Mouse (Mus musculus) thymus, adult 2 months (tissue): Measurements from ENCODE around the gene Zfp598. TPM values are rescaled to one million over a fixed set of nuclear protein-coding genes. Genes with fewer than 3 reads are reported as not detected.
A peak's percentile ranks its signal among the peaks of the same experiment; 100 is the strongest.
"Not testable (repeated sequence)": the region's sequence is repeated elsewhere in the genome, so short reads cannot be mapped to it uniquely, and the experiment has no call there.

Source experiments
- DNase-seq: peaks from one replicate; pipeline ENCODE4 v3.0.0; 2021
- H3K27ac ChIP-seq: fragments of 200-500 bp; 2 replicates; pipeline ENCODE4 v1.5.1; 2012; ENCODE audit warnings: low read length, control low read depth; ENCODE audit not compliant: control insufficient read depth, insufficient read depth
- H3K27me3 ChIP-seq: fragments of 200-500 bp; 2 replicates; pipeline ENCODE4 v1.6.1; 2012; ENCODE audit warnings: mild to moderate bottlenecking, low read length, moderate library complexity, mixed read lengths; ENCODE audit not compliant: control insufficient read depth, insufficient read depth
- H3K36me3 ChIP-seq: fragments of 200-500 bp; 2 replicates; pipeline ENCODE4 v1.6.1; 2012; ENCODE audit warnings: mild to moderate bottlenecking, low read length, moderate library complexity; ENCODE audit not compliant: control insufficient read depth, insufficient read depth
- H3K4me1 ChIP-seq: fragments of 200-500 bp; replicated peaks from 2 replicates; pipeline ENCODE4 v1.6.1; 2012; ENCODE audit warnings: low read length; ENCODE audit not compliant: control insufficient read depth, insufficient read depth
- H3K4me3 ChIP-seq: fragments of 200-500 bp; 2 replicates; pipeline ENCODE4 v1.5.1; 2012; ENCODE audit warnings: mild to moderate bottlenecking, low read length, control low read depth, moderate library complexity; ENCODE audit not compliant: control insufficient read depth, insufficient read depth
- CTCF ChIP-seq: fragments of 200-500 bp; IDR thresholded peaks from 2 replicates; pipeline ENCODE4 v1.5.1; 2012; ENCODE audit warnings: mild to moderate bottlenecking, control low read depth, low read length, moderate library complexity, borderline replicate concordance; ENCODE audit not compliant: control insufficient read depth, poor library complexity, insufficient read depth; ENCODE audit errors: extremely low read depth
- POLR2A ChIP-seq: fragments of 200-500 bp; IDR thresholded peaks from 2 replicates; pipeline ENCODE4 v1.6.1; 2012; ENCODE audit warnings: mild to moderate bottlenecking, low read length, control low read depth, moderate library complexity; ENCODE audit not compliant: control insufficient read depth, poor library complexity, insufficient read depth; ENCODE audit errors: extremely low read depth
- WGBS: fragments of 180-500 bp; shearing (Covaris S2); methylation state at CpG from one replicate; pipeline ENCODE4 v1.1.7; 2018; 5-methylcytosine and 5-hydroxymethylcytosine counted together
- polyA plus RNA-seq: library from polyadenylated mRNA; depleted of rRNA; stranded (reverse); fragments of >200 nt; gene quantifications from 2 replicates; pipeline ENCODE4 v1.2.3, GENCODE M21; 2012

Gene Zfp598
- polyA plus RNA-seq, 1 experiment: 123 TPM

DNA sequence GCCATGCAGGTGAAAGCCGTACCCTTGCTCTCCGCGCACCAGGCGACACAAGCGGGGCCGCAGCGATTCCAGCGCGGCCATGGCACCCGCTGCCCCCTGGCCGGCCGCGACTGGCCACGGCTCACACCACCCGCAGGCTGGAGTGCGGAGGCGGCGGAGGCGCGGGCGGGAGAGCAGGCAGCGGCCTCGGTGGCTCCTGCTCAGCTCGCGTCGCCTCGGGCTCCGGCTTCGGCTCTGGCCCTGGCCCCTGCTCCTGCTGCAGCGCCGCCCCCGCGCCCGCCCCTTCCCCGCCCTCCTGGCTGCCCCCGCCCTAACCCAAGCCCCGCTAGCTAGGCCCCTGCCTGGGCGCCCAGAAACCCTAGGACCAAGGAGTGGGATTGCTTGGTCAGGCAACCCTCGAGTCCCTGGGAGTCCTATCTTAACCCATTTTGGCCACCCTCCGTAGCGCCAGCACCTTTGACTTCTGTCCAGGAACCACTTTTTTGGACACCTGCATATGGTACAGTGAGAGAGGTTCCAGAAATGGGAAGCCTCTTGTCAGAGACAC is 19.3 kb upstream of the Zfp598 start, which contains the start of gene Slc9a3r2:
Gene Slc9a3r2 (minus strand): TSS at position 258 of the 547 bp plus-strand sequence.
- DNase-seq: peak; percentile 27

DNA sequence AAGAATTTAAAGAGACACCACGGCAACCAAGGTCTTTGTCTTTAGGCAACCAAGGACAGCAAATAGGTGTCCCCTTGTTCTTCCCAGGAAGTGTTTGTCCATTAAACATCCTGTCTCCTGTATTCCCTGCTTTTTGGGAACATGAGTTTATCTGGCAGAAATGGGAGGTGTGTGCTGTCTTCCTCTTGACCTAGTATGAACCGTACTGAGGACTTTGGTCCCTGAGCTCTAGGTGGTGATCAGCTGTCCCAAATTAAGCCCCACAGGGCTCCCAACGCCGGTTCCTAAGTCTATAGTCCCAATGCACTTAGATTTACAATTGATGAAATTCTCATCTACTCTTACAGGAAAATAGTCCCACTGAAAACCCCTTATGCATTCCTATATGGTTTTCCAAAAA is 18.7 kb upstream of the Zfp598 start:
- TF ChIP-seq CTCF (no peak), POLR2A (no peak)
- H3K36me3 ChIP-seq: no peaks in the 10 kb centered on the region
- no peak overlapping the region for H3K27ac ChIP-seq
- H3K4me3 ChIP-seq: no peak overlapping the region
- WGBS: 90% methylated on average over 4 of the region's 4 CpGs
- H3K27me3 ChIP-seq: no peaks in the 10 kb centered on the region; the same call in 1 of the 2 replicates
- H3K4me1 ChIP-seq: peaks cover 12% of the 10 kb centered on the region
- no peak for DNase-seq

More for the DNA sequence above, 19.3 kb upstream of the Zfp598 start, which contains the start of gene Slc9a3r2:
- TF ChIP-seq CTCF (no peak), POLR2A (no peak)
- WGBS: 1% methylated on average over 37 of the region's 41 CpGs
- no peaks in the 10 kb centered on the region for H3K36me3 ChIP-seq
- peak within 1 kb of the TSS; percentile 48 for H3K4me3 ChIP-seq
- H3K4me1 ChIP-seq: peaks cover 12% of the 10 kb centered on the region
- no peak within 1 kb of the TSS for H3K27ac ChIP-seq
- no peaks in the 10 kb centered on the region; the same call in 1 of the 2 replicates for H3K27me3 ChIP-seq

DNA sequence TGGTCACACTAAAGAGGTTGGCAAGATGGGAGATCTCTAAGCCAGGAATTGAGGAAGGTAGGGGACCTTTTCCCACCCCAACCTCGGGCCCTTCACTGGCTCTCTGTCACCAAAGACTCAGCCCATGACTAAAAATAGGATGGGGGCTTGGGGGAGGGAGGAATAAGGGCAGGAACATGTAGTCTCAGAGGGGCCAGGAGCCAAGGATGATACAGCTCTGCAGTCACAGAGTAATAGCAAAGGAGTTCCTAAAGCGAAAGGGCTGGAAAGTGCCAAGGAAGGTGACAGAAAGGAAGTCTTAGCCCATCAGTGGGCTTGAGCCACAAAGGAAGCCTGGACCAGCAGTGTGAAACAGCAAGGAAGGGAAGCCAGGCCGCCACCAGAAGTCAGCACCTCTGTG is 17.7 kb upstream of the Zfp598 start:
- H3K4me3 ChIP-seq: no peak overlapping the region
- no peak for DNase-seq
- TF ChIP-seq CTCF: no peak
- no peak for TF ChIP-seq POLR2A
- H3K36me3 ChIP-seq: no peaks in the 10 kb centered on the region
- no peaks in the 10 kb centered on the region; the same call in 1 of the 2 replicates for H3K27me3 ChIP-seq
- no peak overlapping the region for H3K27ac ChIP-seq
- WGBS: 58% methylated on average over 3 of the region's 3 CpGs
- H3K4me1 ChIP-seq: peaks cover 12% of the 10 kb centered on the region

DNA sequence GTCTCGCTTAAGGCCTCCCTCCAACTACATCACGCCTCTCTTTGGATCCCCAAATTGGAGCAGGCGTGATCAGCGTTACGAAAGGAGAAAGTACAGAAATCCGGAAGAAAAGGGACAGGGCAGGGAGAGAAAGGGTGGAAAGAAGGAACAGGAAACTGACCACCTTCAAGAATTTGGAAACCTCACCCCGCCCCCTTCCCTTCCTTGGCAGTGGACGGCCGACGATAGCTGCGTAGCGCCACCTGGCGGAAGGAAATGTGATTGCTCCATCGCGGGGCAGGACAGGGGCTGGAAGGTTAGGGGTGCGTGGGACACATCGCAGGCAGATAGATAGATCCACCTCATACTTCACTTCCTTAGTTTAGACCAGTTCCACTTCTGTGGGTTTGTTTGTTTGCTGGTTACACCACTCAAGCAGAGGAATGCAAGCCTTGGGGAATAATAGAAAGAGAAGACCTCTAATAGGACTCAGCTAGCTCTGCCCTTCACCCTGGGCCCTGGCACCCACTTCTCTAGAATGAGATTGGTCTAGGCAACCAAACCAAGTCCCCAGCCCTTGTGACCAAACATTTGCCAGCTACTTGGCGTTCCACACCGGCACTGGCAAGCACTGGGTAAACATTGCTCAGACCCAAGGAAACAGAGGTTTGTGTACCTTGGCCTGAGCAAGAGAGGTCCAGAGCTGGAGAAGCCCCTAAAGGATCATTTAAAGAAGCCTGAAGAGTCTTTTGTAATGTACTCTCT is 15.3 kb upstream of the Zfp598 start:
- WGBS: 14% methylated on average over 19 of the region's 19 CpGs
- TF ChIP-seq CTCF: peak; percentile 98
- TF ChIP-seq POLR2A: no peak
- Histone ChIP-seq H3K27ac (no peak overlapping the region), H3K4me1 (peaks cover 20% of the 10 kb centered on the region), H3K4me3 (no peak overlapping the region), H3K27me3 (peaks cover 10% of the 10 kb centered on the region; the same call in 1 of the 2 replicates), H3K36me3 (no peaks in the 10 kb centered on the region)
- DNase-seq: peak; percentile 73

DNA sequence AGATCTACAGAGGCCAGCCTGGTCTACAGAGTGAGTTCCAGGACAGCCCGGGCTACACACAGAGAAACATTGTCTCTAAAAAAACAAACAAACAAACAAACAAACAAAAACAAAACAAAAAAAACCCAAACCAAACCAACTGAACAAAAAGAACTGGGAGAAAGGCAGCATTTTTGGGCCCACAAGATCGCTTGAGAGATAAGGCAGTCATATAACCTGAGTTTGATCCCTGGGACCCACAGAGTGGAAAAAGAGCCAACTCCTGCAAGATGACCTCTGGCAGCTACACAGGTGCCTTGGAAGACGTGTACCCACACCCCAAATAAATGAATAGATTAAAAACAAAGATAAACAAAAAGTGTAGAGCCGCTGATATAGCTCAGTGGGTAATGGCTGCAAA is 14.5 kb upstream of the Zfp598 start:
- Histone ChIP-seq H3K4me1 (peaks cover 14% of the 10 kb centered on the region; the same call in 1 of the 2 replicates), H3K27ac (no peak overlapping the region), H3K4me3 (no peak overlapping the region), H3K27me3 (peaks cover 10% of the 10 kb centered on the region; the same call in 1 of the 2 replicates), H3K36me3 (no peaks in the 10 kb centered on the region)
- no peak for DNase-seq
- TF ChIP-seq CTCF (no peak), POLR2A (no peak)
- 86% methylated on average over 4 of the region's 4 CpGs for WGBS

DNA sequence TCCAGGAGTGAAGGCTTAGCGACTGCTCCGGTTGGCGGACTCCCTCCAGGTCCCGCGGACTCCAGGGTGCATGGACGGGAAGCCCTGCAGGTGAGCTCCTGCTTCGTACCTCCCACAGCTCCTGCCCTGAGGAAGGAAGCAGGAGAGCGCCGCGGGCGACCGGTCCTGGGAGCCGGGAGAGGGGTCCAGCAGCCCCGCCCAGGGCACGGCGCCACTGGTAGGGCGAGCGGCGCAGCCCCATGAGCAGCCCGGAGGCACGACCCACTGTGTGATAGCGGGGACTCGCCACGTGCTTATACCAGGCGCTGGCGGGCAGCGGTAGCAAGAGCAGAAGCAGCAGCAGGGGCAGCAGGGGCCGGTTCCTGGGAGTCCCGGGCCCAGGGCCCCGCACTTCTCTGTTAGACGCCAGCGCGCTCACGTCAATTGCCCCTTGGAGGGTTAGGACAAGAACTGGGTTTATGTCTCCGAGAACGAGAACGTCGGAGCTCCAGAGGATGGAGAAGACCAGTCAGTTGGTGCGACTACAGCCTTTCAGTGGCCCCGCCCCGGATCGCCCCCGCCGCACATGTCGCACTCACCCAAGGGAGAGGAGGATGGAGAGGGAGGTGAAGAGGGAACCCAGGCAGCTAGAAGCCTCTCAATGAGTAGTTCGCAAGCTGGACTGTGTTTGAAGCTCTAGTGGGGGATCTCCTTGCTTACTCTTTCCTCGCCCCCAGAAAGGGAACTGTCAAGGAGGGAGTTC is 11.3 kb upstream of the Zfp598 start, which contains the start of gene Npw:
Gene Npw (minus strand): TSS at position 441 of the 742 bp plus-strand sequence.
- TF ChIP-seq POLR2A: no peak
- no peak for TF ChIP-seq CTCF
- DNase-seq: no peak
- 5% methylated on average over 47 of the region's 47 CpGs for WGBS
- Histone ChIP-seq H3K4me1 (peaks cover 9% of the 10 kb centered on the region; the same call in 1 of the 2 replicates), H3K36me3 (no peaks in the 10 kb centered on the region), H3K4me3 (no peak within 1 kb of the TSS), H3K27me3 (peaks cover 10% of the 10 kb centered on the region; the same call in 1 of the 2 replicates), H3K27ac (no peak within 1 kb of the TSS)

DNA sequence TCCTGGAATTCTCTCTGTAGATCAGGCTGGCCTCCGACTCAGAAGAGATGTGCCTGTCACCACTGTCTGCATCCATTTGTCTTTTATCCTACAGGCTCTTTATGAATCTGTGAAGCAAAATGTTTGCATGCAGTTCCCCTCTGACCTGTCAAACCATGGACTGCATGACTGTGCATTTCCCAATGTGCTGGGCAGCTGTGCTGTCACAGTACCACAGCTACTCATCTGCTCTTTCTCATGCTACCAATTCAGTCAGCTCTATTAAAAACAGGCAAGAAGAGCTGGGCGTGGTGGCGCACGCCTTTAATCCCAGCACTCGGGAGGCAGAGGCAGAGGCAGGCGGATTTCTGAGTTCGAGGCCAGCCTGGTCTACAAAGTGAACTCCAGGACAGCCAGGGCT is 2.5 kb upstream of the Zfp598 start:
- WGBS: 78% methylated on average over 7 of the region's 7 CpGs
- not testable (repeated sequence) for H3K27ac ChIP-seq, H3K4me3 ChIP-seq, H3K27me3 ChIP-seq, DNase-seq, H3K36me3 ChIP-seq
- peaks cover 17% of the 10 kb centered on the region for H3K4me1 ChIP-seq
